Mouse (Mus musculus) liver, adult 2 months (tissue): Measurements from ENCODE around the gene Pdzk1ip1. TPM values are rescaled to one million over a fixed set of nuclear protein-coding genes. Genes with fewer than 3 reads are reported as not detected.

ENCODE experiments used
- DNase-seq: peaks from one replicate; pipeline ENCODE4 v3.0.0-alpha.2; 2011; ENCODE audit warnings: low read depth, low spot score; ENCODE audit errors: extremely low read depth
- H3K27ac ChIP-seq: fragments of 200-500 bp; replicated peaks from 2 replicates; pipeline ENCODE4 v1.5.1; 2012; ENCODE audit warnings: low read depth, mild to moderate bottlenecking, control low read depth, inconsistent platforms, low read length; ENCODE audit not compliant: insufficient read depth
- H3K27me3 ChIP-seq: fragments of 200-500 bp; 2 replicates; pipeline ENCODE4 v1.6.1; 2012; ENCODE audit warnings: mild to moderate bottlenecking, moderate library complexity, low read length, inconsistent platforms; ENCODE audit not compliant: control insufficient read depth, insufficient read depth
- H3K36me3 ChIP-seq: fragments of 200-500 bp; 2 replicates; pipeline ENCODE4 v1.6.1; 2012; ENCODE audit warnings: low read length, inconsistent platforms; ENCODE audit not compliant: control insufficient read depth, insufficient read depth
- H3K4me1 ChIP-seq: fragments of 200-500 bp; 2 replicates; pipeline ENCODE4 v1.6.1; 2011; ENCODE audit warnings: low read length; ENCODE audit not compliant: control insufficient read depth, insufficient read depth
- H3K4me3 ChIP-seq: fragments of 200-500 bp; 2 replicates; pipeline ENCODE4 v1.5.1; 2011; ENCODE audit warnings: low read depth, mild to moderate bottlenecking, control low read depth, low read length, moderate library complexity; ENCODE audit not compliant: insufficient read depth
- H3K79me2 ChIP-seq: fragments of 200-500 bp; 2 replicates; pipeline ENCODE4 v1.6.1; 2012; ENCODE audit warnings: inconsistent platforms, mild to moderate bottlenecking, low read length, moderate library complexity; ENCODE audit not compliant: control insufficient read depth, insufficient read depth
- H3K9ac ChIP-seq: fragments of 200-500 bp; 2 replicates; pipeline ENCODE4 v1.6.1; 2012; ENCODE audit warnings: low read depth, mild to moderate bottlenecking, control low read depth, inconsistent platforms, low read length
- CTCF ChIP-seq: fragments of 200-500 bp; IDR thresholded peaks from 2 replicates; pipeline ENCODE4 v1.5.1; 2011; ENCODE audit warnings: low read depth, low read length, control low read depth
- POLR2A ChIP-seq: fragments of 200-500 bp; IDR thresholded peaks from 2 replicates; pipeline ENCODE4 v1.6.1; 2011; ENCODE audit warnings: low read length, control low read depth; ENCODE audit not compliant: insufficient read depth; ENCODE audit errors: extremely low read depth
- WGBS: fragments of 180-500 bp; shearing (Covaris S2); methylation state at CpG from one replicate; pipeline ENCODE4 v1.1.7; 2018; 5-methylcytosine and 5-hydroxymethylcytosine counted together
- polyA plus RNA-seq: library from polyadenylated mRNA; depleted of rRNA; stranded (reverse); fragments of >200 nt; gene quantifications from 2 replicates; pipeline ENCODE4 v1.2.3, GENCODE M21; 2012
- total RNA-seq: library from RNA; depleted of rRNA; stranded (reverse); fragments of >200 nt; gene quantifications from 2 replicates; pipeline ENCODE4 v1.2.3, GENCODE M21; 2014

Pdzk1ip1 gene
- total and polyA plus RNA-seq, 2 experiments: 7.7 to 14.4 TPM

GRCm38 (mm10) chr4:115097146-115097496, 8.6 kb downstream of the Pdzk1ip1 start:
- H3K4me3 ChIP-seq: no peak overlapping the region
- WGBS: 1% methylated on average over 6 of the region's 6 CpGs
- DNase-seq: no peak
- no peak overlapping the region for H3K9ac ChIP-seq
- H3K4me1 ChIP-seq: 0 out of 2 replicates have a peak, but pooled peaks cover 2% of the 10 kb centered on the region
- H3K79me2 ChIP-seq: no peaks in the 10 kb centered on the region
- no peaks in the 10 kb centered on the region; the same call in 1 of the 2 replicates for H3K27me3 ChIP-seq
- TF ChIP-seq POLR2A: no peak
- peak; percentile 61 for TF ChIP-seq CTCF
- H3K36me3 ChIP-seq: no peaks in the 10 kb centered on the region
- H3K27ac ChIP-seq: no peak overlapping the region

- H3K79me2 ChIP-seq: no peaks in the 10 kb centered on the region
- H3K4me1 ChIP-seq: no peaks in the 10 kb centered on the region
- no peak overlapping the region for H3K9ac ChIP-seq
- TF ChIP-seq POLR2A (no peak), CTCF (peak; percentile 91)
- WGBS: 51% methylated on average over 6 of the region's 6 CpGs
- H3K36me3 ChIP-seq: no peaks in the 10 kb centered on the region
- no peak overlapping the region for H3K4me3 ChIP-seq
- DNase-seq: peak; percentile 34
- H3K27ac ChIP-seq: no peak overlapping the region
- no peaks in the 10 kb centered on the region for H3K27me3 ChIP-seq
Observed at GRCm38 (mm10) chr4:115101682-115102081, 13.2 kb downstream of the Pdzk1ip1 start.

DNA sequence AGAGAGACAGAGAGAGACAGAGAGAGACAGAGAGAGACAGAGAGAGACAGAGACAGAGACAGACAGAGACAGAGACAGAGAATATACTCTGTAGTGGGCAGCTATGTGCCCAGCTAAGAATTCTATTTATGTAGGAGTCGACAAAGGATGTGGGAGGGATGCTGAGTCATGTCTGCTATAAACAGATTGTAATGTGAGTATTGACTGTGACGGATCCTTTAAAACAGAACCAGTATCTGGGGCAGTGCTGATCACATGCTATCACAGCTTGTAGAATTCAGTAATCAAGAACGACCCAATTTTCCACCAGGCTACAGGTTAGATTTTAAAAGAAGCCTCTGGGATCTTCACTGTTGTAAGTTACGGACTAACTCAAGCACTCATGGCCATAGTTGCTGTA, 15.0 kb downstream of the Pdzk1ip1 start:
- H3K4me1 ChIP-seq: no peaks in the 10 kb centered on the region
- no peaks in the 10 kb centered on the region for H3K27me3 ChIP-seq
- H3K27ac ChIP-seq: no peak overlapping the region
- no peaks in the 10 kb centered on the region for H3K36me3 ChIP-seq
- H3K79me2 ChIP-seq: no peaks in the 10 kb centered on the region
- no peak overlapping the region for H3K4me3 ChIP-seq
- DNase-seq: no peak
- 60% methylated on average over 4 of the region's 4 CpGs for WGBS
- no peak overlapping the region for H3K9ac ChIP-seq
- no peak for TF ChIP-seq CTCF
- no peak for TF ChIP-seq POLR2A

DNA sequence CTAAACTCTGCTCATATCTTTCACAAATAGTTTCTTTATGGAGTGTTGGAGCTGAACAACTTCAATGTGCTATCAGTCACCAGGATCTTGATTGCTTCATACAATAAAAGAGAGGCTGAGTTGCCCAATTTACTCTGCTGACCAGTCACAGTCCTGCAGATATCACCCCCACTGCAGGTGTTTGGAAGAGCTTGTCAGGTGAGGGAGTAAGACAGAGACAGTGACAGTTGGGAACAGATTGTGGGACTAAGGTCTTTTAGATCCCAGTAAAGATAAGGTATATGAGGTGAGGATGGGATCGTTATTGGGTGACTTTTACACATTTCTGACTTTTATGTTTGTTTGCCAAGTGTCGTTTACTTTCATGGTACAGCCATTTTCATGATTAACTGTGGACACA, 22.7 kb downstream of the Pdzk1ip1 start:
- H3K27me3 ChIP-seq: 0 out of 2 replicates have a peak, but pooled peaks cover 2% of the 10 kb centered on the region
- 53% methylated on average over 2 of the region's 2 CpGs for WGBS
- H3K79me2 ChIP-seq: no peaks in the 10 kb centered on the region
- TF ChIP-seq CTCF: no peak
- no peak for TF ChIP-seq POLR2A
- H3K4me1 ChIP-seq: no peaks in the 10 kb centered on the region
- H3K27ac ChIP-seq: no peak overlapping the region
- H3K9ac ChIP-seq: no peak overlapping the region
- DNase-seq: peak; percentile 28
- no peak overlapping the region for H3K4me3 ChIP-seq
- H3K36me3 ChIP-seq: no peaks in the 10 kb centered on the region

DNA sequence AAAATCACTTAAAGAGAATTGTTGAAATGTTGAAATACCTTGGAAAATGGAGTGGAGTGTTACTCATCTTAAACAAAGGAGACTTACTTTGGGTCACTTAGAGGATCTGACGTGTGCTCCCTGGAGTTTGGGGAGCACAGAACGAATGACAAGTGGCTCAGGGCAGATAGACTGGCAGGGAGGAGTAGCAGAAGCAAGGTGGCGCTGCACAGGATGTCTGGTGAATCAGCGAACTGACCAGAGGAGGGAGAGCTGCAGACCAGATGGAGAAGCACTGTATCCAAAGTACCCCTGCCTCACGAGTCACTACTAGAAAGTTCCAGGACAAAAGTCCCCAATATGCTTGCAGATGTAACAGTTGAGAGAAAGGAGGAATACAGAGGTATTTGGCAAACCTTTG, 24.8 kb downstream of the Pdzk1ip1 start:
- Histone ChIP-seq H3K36me3 (no peaks in the 10 kb centered on the region), H3K27me3 (0 out of 2 replicates have a peak, but pooled peaks cover 2% of the 10 kb centered on the region), H3K4me3 (no peak overlapping the region), H3K9ac (no peak overlapping the region), H3K27ac (no peak overlapping the region), H3K4me1 (no peaks in the 10 kb centered on the region), H3K79me2 (no peaks in the 10 kb centered on the region)
- WGBS: 25% methylated on average over 5 of the region's 5 CpGs
- peak; percentile 38; the same call in 1 of the 2 replicates for TF ChIP-seq CTCF
- no peak for TF ChIP-seq POLR2A
- DNase-seq: no peak

DNA sequence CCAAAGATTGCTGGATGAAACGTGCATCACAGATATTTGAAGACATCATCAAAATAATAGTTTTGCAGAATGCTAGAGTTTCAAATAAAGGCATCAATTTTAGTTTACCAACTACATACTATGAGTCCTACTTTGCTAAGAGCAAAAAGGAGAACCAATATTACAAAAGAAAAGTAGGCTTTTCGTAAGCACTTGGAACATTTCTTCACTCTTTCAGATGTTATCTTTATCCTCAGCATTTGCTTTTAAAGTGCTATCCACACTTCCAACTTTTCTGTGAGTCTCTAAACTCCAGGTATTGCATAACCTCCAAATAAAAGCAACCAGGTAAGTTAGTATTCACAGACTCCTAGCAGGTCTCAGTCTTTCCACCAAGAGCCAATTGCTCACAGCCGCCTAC, 31.1 kb downstream of the Pdzk1ip1 start:
- TF ChIP-seq POLR2A (no peak), CTCF (no peak)
- H3K9ac ChIP-seq: no peak overlapping the region
- no peaks in the 10 kb centered on the region for H3K27me3 ChIP-seq
- H3K4me1 ChIP-seq: peaks cover 9% of the 10 kb centered on the region
- H3K27ac ChIP-seq: no peak overlapping the region
- H3K79me2 ChIP-seq: no peaks in the 10 kb centered on the region
- H3K36me3 ChIP-seq: no peaks in the 10 kb centered on the region
- 86% methylated on average over 3 of the region's 3 CpGs for WGBS
- H3K4me3 ChIP-seq: no peak overlapping the region
- peak; percentile 5 for DNase-seq
